Mouse (Mus musculus): ENCODE results near the gene Pcdh10. TPM values are rescaled to one million over a fixed set of nuclear protein-coding genes. Genes with fewer than 3 reads are reported as not detected.

The Pcdh10 gene
- polyA plus RNA-seq, 1 experiment from 2014 or later, result 6.9 TPM

DNA sequence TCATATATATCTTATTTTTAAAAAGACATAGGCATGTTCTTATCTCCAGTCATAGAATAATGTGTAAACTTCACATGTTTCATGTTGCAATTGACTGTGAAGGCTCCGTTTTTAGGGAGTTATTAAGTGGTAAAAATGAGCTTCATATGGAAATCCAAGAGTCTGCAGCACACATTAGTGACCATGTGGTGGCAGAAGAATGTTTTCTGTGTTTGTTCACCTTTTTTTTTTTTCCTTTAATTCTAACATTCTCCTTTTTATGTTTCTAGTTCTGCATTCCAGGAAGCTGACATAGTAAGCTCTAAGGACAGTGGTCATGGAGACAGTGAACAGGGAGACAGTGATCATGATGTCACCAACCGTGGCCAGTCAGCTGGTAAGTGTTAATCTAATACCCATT lies 5.6 kb downstream of the Pcdh10 start:
- peaks cover 31% of the 10 kb centered on the region for H3K27me3 ChIP-seq
- peaks cover 30% of the 10 kb centered on the region for H3K4me1 ChIP-seq
- no peaks in the 10 kb centered on the region for H3K36me3 ChIP-seq
- ATAC-seq (ENCODE audit: low FRiP score, low read depth), result no peak
- H3K4me3 ChIP-seq, result no peak overlapping the region
- H3K27ac ChIP-seq, result no peak overlapping the region
- peak overlapping the region; percentile 21; the same call in 1 of the 2 replicates for H3K4me2 ChIP-seq (replicated peaks)
- 34% methylated on average over 2 of the region's 2 CpGs for WGBS
- H3K9ac ChIP-seq, result no peak overlapping the region
- H3K9me3 ChIP-seq, result no peaks in the 10 kb centered on the region

- H3K4me2 ChIP-seq (replicated peaks), result peak overlapping the region; percentile 24
- peak overlapping the region; percentile 10; the same call in 1 of the 2 replicates for H3K4me3 ChIP-seq
- no peak overlapping the region for H3K27ac ChIP-seq
- ATAC-seq (ENCODE audit: low FRiP score, low read depth), result no peak
- H3K36me3 ChIP-seq, result no peaks in the 10 kb centered on the region
- WGBS, result 51% methylated on average over 3 of the region's 3 CpGs
- H3K9ac ChIP-seq, result no peak overlapping the region
- H3K4me1 ChIP-seq, result peaks cover 19% of the 10 kb centered on the region
- H3K27me3 ChIP-seq, result peaks cover 24% of the 10 kb centered on the region
- H3K9me3 ChIP-seq, result no peaks in the 10 kb centered on the region
Observed at GRCm38 (mm10) chr3:45385028-45385427, 6.8 kb downstream of the Pcdh10 start.

DNA sequence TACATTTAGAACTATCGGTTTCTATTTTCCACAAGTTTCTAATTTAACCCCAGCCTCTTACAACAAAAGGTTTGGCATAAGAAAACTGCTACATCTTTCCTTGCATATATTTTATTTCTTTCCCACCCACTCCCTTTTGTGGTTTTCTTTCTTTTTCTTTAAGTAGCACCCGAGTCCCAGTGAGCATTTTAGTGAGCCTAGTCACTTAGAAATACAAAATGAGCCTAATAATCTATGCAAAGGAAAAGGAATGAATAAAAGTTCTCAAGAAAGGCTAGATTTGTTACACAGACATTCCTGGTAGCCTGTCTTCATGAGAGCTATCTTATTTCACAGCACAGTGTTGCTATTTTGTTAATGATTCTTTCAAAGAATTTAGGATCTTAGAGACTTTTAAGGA lies 7.3 kb downstream of the Pcdh10 start:
- Histone ChIP-seq H3K36me3 (no peaks in the 10 kb centered on the region), H3K4me2 (replicated peaks) (no peak overlapping the region), H3K27ac (no peak overlapping the region), H3K27me3 (peaks cover 20% of the 10 kb centered on the region), H3K4me1 (peaks cover 14% of the 10 kb centered on the region), H3K4me3 (no peak overlapping the region), H3K9ac (no peak overlapping the region), H3K9me3 (no peaks in the 10 kb centered on the region)
- WGBS, result 61% methylated on average over 2 of the region's 2 CpGs
- no peak for ATAC-seq (ENCODE audit: low FRiP score, low read depth)

- H3K36me3 ChIP-seq, result no peaks in the 10 kb centered on the region
- 76% methylated on average over 2 of the region's 2 CpGs for WGBS
- no peak overlapping the region for H3K4me3 ChIP-seq
- H3K4me2 ChIP-seq (replicated peaks), result no peak overlapping the region
- no peak for ATAC-seq (ENCODE audit: low FRiP score, low read depth)
- no peak overlapping the region for H3K9ac ChIP-seq
- no peaks in the 10 kb centered on the region for H3K9me3 ChIP-seq
- H3K27ac ChIP-seq, result no peak overlapping the region
- H3K4me1 ChIP-seq, result peaks cover 7% of the 10 kb centered on the region
- peaks cover 9% of the 10 kb centered on the region for H3K27me3 ChIP-seq
Observed at GRCm38 (mm10) chr3:45386512-45386911, 8.3 kb downstream of the Pcdh10 start.

DNA sequence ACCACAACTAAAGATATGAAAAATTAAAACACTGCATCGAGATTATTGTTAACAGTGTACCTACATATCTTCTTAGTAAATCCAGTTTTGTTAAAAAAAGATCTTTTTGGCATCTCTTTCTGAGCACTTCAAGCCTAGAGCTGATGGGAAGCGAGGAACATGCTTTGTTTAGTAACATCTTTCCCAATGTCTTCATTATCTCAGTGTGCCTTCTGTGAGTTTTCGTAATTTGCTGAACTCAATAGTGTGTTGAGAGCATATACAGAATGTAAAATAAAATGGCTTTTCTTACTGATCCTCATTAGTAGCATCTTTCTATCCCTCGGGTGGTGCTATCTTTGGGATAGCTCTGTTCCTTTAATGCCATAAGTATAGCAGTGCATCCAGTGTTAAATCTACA lies 18.9 kb downstream of the Pcdh10 start:
- no peak for ATAC-seq (ENCODE audit: low FRiP score, low read depth)
- no peak overlapping the region for H3K27ac ChIP-seq
- H3K4me3 ChIP-seq, result no peak overlapping the region
- H3K4me1 ChIP-seq, result no peaks in the 10 kb centered on the region
- H3K36me3 ChIP-seq, result peaks cover 4% of the 10 kb centered on the region
- 86% methylated on average over 4 of the region's 4 CpGs for WGBS
- no peaks in the 10 kb centered on the region for H3K9me3 ChIP-seq
- no peaks in the 10 kb centered on the region for H3K27me3 ChIP-seq
- H3K4me2 ChIP-seq (replicated peaks), result no peak overlapping the region
- no peak overlapping the region for H3K9ac ChIP-seq

- Histone ChIP-seq H3K4me2 (replicated peaks) (no peak overlapping the region), H3K27me3 (no peaks in the 10 kb centered on the region), H3K9me3 (no peaks in the 10 kb centered on the region), H3K4me1 (no peaks in the 10 kb centered on the region), H3K27ac (no peak overlapping the region), H3K4me3 (no peak overlapping the region), H3K9ac (no peak overlapping the region), H3K36me3 (no peaks in the 10 kb centered on the region)
- ATAC-seq (ENCODE audit: low FRiP score, low read depth), result no peak
- WGBS, result 89% methylated on average over 2 of the region's 2 CpGs
Observed at GRCm38 (mm10) chr3:45403239-45403638, 25.0 kb downstream of the Pcdh10 start.

DNA sequence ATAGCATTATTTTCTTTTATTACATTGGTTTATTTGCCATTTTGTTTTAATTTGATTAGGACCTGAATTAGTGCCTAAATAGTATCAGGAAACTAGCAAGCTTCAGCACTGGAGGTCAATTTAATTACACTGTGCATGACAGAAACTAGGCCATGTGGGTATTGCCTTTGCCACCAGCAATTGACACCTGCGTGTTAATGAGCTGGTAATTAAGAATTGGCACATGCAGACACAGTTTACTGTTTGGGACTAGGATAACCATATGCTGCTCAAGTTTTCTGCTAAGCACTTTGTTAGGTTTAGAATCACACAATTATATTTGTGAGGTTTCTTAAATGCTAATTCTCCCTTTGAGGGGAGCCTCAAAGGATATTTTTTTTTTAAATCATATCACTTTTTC lies 53.5 kb downstream of the Pcdh10 start:
- 27% methylated on average over 1 of the region's 1 CpGs for WGBS
- ATAC-seq (ENCODE audit: low FRiP score, low read depth), result no peak
- H3K27me3 ChIP-seq, result no peaks in the 10 kb centered on the region
- no peaks in the 10 kb centered on the region for H3K9me3 ChIP-seq
- no peaks in the 10 kb centered on the region for H3K36me3 ChIP-seq
- H3K9ac ChIP-seq, result no peak overlapping the region
- H3K27ac ChIP-seq, result no peak overlapping the region
- no peaks in the 10 kb centered on the region for H3K4me1 ChIP-seq
- no peak overlapping the region for H3K4me3 ChIP-seq
- H3K4me2 ChIP-seq (replicated peaks), result no peak overlapping the region

DNA sequence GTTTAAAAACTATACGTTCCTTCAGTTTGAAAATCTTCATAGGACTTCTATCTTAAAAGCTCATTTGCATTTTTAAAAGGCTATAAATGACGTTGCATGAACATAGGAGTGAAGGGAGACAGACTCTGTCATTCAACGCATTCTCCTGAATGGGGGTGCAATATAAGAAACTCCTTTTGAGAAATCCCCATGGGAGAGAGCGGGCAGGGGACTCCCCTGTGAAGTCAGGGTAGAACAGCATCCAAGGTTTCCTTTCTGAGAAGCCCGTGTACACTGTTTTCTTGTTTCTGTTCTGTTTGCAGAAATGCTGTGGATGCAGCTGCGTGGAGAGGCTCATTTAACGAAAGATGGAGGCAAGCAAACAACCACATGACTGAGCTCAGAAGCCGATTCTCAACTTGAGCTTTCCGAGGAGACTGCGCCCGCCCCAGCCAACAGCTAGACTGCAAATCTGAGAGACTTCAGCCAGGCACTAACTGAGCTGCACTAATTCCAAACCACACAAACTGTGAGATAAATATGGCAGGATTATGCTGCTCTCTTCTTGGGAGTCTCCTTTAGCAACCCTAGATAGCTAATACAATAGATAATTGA lies 54.1 kb downstream of the Pcdh10 start:
- Histone ChIP-seq H3K4me3 (peak overlapping the region; percentile 18; the same call in 1 of the 2 replicates), H3K4me2 (replicated peaks) (peak overlapping the region; percentile 43), H3K9ac (no peak overlapping the region), H3K27ac (no peak overlapping the region), H3K36me3 (no peaks in the 10 kb centered on the region), H3K4me1 (no peaks in the 10 kb centered on the region), H3K9me3 (no peaks in the 10 kb centered on the region), H3K27me3 (no peaks in the 10 kb centered on the region)
- WGBS, result 34% methylated on average over 11 of the region's 11 CpGs
- no peak for ATAC-seq (ENCODE audit: low FRiP score, low read depth)
